Mouse (Mus musculus) cerebellum, postnatal 36 days (tissue): Measurements from ENCODE around the gene Znfx1.
"Not testable (repeated sequence)": the region's sequence is repeated elsewhere in the genome, so short reads cannot be mapped to it uniquely, and the experiment has no call there.

Experiments used
- DNase-seq, 2 experiments: peaks; one replicate each; pipeline ENCODE4 v3.0.0; 2021 to 2022; ENCODE audit warnings: mixed read lengths in 2 of 2

The Znfx1 gene

GRCm38 (mm10) chr2:167048698-167049358 is 14.0 kb downstream of the Znfx1 start:
- no peak for DNase-seq

DNA sequence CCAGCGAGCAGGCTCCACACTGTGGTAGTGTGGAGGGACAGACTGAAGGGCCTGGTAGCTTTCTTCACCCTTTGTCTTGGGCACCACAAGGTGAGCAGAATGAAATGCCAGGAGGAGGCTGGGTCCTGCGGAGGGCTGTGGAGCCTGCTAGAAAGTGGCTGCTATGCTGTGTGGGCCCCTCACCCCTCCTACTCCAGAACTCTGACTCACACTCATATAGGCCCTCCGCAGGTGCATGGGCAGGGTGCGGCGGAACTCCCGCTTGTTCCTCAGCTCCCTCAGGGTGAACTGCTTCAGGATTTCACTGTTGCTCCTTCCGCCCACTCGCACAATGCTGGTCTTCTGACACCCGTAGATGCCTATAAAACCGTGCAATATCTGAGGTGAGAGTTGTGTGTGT is 14.6 kb downstream of the Znfx1 start:
- no peak for DNase-seq

DNA sequence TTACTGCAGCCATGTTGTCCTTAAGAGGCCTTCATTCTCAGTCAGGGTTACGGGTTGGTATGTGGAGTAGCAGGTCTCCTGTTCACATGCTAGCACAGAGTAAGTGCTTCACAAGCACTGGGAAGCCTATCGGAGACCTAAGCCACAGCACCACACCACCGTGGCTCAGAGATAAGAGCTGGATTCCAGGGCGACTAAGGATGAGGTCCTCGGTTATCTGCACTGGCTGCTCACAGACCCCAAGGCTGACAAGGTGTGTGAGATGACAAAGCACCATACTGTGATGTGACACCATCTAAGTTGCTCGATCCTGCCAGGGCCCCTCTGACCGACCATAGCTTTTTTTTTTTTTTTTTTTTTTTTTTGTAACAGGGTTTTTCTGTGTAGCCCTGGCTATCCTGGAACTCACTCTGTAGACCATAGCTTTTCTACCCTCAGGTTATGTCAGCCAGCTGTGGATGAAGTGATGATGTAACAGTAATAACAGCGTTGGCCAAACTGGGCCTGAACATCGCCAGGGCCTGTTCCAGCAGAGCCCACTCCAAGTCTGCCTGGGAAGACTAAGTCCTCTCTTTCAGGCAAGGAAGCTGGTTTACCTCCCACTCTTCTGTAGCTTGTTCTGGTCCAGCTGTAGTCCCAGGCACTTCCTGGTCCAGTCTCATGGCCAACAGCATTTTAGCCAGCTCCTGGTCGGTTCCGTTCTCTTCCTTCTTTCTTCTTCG is 19.3 kb downstream of the Znfx1 start:
- DNase-seq = no peak

DNA sequence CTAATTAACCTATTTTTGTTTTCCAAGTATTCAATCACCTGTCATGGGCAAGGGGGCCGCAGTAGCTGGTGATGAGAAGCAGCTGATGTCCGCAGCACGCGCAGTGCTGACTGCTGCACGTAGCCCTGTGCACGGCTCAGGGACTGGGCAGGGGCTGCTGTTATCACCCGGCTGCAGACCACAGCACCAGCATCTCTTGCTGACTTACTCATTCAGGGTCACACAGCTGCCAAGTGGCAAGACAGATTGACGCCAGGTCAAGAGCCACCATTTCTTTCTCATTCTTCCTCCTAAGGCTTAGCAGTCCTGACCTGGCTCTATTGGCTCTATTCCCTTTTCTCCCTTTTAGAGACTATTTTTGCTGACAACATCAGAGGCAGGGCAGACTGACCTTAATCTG is 23.4 kb downstream of the Znfx1 start:
- no peak for DNase-seq

DNA sequence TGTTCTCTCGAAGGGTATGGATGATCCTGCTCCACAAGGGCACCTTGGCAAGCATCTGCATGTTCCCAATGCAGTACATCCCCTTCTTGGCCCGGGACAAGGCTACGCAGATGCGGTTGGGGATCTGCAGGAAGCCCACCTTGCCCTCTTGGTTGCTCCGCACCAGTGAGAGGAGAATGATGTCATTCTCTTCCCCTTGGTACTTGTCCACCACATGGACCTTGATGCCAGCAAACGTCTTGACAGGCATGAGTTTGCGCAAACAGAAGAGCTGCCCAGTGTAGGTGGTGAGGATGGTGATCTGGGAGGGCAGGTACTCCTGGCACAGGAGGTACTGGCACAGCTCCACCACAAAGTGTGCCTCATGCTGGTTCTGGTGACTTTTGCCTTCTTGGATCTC is 24.1 kb downstream of the Znfx1 start:
- peak in 1 of 2 experiments; percentile 19 for DNase-seq

GRCm38 (mm10) chr2:167038297-167038696 is 24.5 kb downstream of the Znfx1 start:
- peak; percentile 23 to 43 for DNase-seq

DNA sequence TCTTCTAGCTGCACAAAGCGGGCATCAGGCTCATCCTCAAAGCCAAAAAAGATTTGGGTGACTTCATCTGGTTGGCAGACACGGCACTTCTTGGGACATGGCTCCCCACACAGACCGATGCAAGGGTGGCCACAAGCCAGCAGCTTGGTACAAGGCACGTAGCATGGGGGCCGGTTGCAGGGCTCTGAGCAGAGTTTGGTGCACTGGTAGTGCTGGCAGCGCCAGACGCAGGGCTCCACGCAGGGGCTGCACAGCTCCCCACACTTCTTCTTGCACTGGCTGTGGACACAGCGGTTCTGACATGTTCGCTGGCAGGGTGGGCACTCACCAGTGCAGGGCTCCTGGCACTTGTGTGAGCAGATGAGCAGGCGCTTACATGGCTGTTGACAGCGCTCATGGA is 25.1 kb downstream of the Znfx1 start:
- DNase-seq = no peak

DNA sequence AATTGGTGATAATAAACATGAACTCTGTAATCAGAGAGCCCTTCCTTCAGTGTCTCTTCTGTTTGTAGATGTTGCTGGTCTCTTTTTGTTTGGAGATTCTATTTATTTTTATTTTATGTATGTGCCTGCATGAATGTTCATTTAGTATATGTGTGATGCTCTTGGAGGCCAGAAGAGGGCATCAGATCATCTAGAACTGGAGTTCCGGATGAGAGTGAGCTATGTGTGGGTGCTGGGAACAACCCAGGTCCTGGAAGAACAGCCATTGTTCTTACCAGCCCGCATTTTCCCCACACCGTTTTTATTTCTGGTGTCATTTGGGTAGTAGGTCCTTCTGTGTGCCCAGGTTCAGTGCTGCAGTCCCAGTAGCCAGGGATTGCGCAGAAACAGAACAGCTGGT is 32.3 kb downstream of the Znfx1 start:
- no peak for DNase-seq

GRCm38 (mm10) chr2:167028553-167028952 is 34.3 kb downstream of the Znfx1 start:
- no peak for DNase-seq

DNA sequence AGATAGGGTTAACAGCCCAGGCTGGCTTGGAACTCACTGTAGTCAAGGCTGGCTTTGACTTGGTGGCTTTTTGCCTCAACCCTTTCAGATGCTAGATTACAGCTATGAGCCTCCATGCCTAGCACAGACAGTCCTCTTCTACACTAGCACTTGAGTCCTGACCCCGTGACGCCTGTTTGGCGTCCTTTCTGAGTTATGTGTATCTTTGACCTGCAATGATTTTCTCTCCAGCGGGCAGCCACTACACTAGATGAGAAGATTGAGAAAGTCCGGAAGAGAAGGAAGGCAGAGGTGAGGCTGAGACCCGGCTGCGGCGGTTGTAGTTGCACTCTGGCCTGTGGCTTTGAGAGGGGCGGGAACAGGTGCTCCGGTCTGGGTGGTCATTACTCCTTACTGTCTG is 43.4 kb downstream of the Znfx1 start:
- no peak for DNase-seq

DNA sequence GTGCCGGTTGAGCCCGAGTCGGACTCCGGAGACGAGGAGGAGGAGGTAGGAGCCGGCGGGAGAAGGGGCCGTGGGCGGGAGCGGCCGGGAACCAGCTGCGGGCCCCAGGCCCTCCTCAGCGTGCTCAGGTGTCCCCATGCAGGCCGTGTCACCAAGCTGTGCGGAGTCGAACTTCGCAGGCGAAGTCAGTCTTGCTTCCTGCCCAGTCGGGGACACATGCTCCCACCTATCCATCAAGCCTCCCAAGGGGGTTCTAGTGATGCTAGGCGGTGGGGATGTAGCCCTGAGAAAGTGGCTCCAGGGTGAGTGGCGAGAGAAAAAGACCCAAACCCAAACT is 47.5 kb downstream of the Znfx1 start:
- no peak for DNase-seq

GRCm38 (mm10) chr2:167014702-167015381 is 48.0 kb downstream of the Znfx1 start, which contains the start of gene Ddx27:
Ddx27 (plus strand) TSS chr2:167015193.
- DNase-seq = peak; percentile 92

DNA sequence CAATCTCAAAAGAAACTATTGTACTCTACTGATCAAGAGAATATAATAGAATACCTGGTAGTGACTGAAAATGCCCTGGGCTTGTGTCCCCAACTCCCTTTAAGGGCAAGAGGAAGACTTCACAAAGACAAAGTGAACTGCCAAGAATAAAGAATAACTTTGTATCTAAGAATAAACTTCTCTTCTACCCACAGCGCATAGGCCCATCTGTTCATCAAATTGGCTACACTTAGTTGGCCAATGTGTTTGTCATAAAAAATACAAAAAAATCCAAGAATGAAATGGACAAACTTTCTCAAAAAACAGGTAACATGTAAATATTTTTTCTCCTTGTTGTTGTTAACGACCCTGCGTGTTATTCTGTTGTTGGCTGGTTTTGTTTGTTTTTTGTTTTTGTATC is 52.3 kb downstream of the Znfx1 start:
- no peak for DNase-seq

DNA sequence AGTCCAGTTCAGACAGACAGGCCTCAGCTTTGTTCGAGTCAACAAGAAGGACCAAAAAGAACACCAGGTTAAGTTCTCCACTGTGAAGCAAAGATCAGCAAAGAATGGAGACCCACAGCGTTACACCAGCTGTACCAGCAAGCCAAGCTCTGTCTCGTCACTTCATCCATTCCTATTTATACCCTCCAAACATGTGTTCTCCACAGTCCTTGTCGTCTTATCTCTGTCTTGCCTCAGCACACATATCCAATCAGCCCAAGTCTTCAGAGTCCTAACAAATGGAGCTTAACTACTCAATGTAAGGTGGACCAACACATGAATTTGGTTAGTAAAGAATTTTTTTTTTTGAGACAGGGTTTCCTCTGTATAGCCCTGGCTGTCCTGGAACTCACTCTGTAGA is 53.3 kb downstream of the Znfx1 start:
- no peak for DNase-seq

DNA sequence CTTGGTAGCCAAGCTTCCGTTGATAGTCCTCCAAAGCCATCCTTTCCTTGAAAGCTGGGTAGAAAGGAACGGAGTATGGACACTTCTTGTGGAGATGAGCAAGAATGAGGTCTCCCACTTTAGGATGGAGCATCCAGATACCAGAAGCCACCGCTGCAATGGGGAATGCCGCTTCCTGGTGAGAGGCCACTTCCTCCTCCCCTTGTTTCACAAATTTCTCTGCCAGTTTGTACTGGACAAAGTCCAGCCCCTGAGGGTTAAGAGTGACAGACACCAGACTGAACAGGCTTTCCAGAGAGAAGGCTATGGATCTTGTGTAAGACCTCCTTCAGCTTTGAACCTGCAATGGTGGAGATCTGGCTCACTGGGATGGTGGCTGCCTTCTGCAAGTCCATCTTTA is 55.2 kb downstream of the Znfx1 start:
- not testable (repeated sequence) for DNase-seq

DNA sequence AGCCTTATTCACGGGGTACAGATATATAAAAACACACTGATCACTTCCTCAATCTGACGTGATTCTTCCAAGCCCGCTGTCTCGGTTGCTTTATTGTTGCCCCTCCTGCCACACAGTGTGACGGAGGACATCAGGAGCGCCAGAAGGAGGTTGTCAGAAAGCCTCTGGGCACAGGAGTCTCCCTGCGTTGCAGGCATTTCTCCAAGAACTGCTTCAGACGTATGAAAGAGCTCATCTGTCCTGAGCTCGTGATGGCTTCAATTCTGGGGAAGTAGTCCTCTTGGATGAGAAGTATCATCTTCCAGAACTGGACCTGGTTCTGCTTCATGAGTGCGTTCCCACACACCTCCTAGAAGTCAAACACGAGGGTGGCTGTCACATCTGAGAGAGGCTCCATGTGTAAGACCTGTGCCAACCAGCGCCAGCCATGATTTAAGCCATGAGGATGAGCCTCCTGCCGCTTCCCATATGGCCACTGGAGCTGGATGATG is 55.8 kb downstream of the Znfx1 start:
- DNase-seq = peak; percentile 63 to 66

DNA sequence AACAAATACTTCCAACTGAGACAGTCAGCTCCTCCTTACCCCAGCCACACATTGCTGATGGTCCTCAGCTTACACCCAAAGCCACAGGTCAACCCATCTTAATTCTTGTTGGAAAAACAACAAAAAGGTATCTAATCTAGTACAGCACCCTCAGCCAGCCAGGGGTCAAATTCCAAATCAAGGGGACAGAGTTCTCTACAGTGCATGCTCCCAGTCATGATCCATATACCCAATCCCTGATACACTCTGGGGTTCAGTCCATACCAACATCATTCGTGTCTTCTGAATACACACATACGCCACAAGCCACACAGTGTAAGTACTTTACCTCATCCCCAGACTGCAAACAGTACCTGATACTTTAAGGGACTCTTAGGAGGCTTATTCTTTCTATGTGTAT is 56.5 kb downstream of the Znfx1 start:
- no peak for DNase-seq

GRCm38 (mm10) chr2:167004099-167004854 is 58.5 kb downstream of the Znfx1 start:
- DNase-seq = peak; percentile 49 to 83

- no peak for DNase-seq
Measured at GRCm38 (mm10) chr2:167001486-167001885, 61.3 kb downstream of the Znfx1 start.

DNA sequence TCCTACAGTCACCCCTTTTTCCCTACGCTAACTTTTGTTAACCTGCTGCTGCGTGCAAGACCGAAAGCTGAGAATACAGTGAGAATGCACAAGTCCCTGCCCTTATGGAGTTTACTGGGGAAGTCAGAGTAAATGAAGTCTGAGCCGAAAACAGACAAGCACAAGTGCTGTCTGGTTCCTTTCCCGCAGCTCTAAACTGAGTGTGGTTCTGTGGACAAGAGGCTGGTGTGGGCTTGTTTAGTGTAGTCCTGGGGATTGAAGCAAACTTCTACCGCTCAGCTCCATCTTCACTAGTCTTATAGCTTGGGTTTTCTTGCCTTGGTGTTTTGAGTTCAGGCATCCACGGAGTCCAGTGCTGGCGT is 66.3 kb downstream of the Znfx1 start:
- no peak for DNase-seq

- DNase-seq = peak; percentile 93 to 95
Measured at GRCm38 (mm10) chr2:166995796-166996532, 66.9 kb downstream of the Znfx1 start, which contains the start of gene Stau1. Stau1 (minus strand) TSS chr2:166996299.

- peak; percentile 21 to 23 for DNase-seq
Measured at GRCm38 (mm10) chr2:166995021-166995795, 67.6 kb downstream of the Znfx1 start.
